Mouse (Mus musculus): Measurements from ENCODE around the gene Morn1.

DNA sequence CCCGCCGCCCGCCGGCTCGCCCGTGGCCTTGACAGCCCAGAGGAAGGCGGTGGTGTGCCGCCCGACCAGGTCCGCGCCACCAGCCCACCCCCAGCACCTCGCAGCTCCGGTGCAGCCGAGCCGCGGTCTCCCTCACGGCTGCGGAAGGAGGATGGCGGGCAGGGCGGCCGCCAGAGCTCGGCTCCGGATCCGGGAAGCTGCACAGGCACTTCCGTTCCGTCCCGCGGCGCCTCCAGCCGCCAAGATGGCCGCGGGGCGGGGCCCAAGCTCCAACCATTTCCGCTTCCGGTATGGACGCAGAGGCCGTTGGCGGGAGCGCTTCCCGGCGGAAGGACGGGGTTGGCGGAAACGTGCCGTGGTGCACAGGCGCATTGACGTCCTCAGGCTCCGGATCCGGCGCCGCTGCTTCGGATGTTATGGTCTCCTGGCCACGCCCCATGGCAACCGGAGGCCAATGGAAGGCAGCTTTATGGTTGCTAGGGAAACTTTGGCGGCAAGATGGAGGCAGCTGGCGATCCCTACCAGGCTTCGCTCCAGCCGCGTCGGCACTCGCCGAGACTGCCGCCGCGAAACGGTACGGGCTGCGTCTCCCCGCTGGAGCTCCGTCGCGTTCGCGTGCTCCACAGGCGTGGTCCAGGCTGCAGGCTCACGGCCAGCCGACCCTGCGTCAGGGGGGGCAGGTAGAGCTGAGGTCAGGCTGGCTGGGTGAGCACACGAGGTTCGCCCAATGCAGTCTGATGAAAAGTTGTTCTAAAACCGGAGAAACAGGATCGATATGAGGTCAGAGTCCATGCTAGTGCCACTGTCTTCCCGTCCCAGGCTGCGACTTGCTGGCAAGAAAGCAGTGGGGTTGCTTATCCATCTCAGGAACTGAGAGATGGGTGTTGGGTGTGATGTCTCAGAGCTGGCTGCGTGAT, at the start of gene Morn1, which contains the start of gene Rer1:
- TF ChIP-seq CTCF (IDR thresholded peaks at IDR 0.05; ENCODE audit: low read depth) (no peak), EP300 (IDR thresholded peaks at IDR 0.05; ENCODE audit: low read depth) (no peak)
